Mouse (Mus musculus) gastrocnemius, postnatal 4 days (tissue): Measurements from ENCODE around the gene Zfp148. TPM values are rescaled to one million over a fixed set of nuclear protein-coding genes. Genes with fewer than 3 reads are reported as not detected.

ENCODE experiments used
- DNase-seq, 2 experiments: peaks; one replicate each; pipeline ENCODE4 v3.0.0; 2021 to 2022; ENCODE audit warnings: low spot score in 2 of 2, mixed read lengths in 2 of 2
- total RNA-seq, 2 experiments: library from RNA; stranded (reverse); gene quantifications; 2 replicates each; pipeline ENCODE4 v1.2.3; 2021

The Zfp148 gene
- total RNA-seq, 2 experiments from 2014 or later = 48.7 to 51.5 TPM

- DNase-seq = no peak
These were observed 141.9 kb downstream of the Zfp148 start for GRCm38 (mm10) chr16:33522516-33522915.

GRCm38 (mm10) chr16:33523571-33523970, 142.9 kb downstream of the Zfp148 start:
- no peak for DNase-seq

DNA sequence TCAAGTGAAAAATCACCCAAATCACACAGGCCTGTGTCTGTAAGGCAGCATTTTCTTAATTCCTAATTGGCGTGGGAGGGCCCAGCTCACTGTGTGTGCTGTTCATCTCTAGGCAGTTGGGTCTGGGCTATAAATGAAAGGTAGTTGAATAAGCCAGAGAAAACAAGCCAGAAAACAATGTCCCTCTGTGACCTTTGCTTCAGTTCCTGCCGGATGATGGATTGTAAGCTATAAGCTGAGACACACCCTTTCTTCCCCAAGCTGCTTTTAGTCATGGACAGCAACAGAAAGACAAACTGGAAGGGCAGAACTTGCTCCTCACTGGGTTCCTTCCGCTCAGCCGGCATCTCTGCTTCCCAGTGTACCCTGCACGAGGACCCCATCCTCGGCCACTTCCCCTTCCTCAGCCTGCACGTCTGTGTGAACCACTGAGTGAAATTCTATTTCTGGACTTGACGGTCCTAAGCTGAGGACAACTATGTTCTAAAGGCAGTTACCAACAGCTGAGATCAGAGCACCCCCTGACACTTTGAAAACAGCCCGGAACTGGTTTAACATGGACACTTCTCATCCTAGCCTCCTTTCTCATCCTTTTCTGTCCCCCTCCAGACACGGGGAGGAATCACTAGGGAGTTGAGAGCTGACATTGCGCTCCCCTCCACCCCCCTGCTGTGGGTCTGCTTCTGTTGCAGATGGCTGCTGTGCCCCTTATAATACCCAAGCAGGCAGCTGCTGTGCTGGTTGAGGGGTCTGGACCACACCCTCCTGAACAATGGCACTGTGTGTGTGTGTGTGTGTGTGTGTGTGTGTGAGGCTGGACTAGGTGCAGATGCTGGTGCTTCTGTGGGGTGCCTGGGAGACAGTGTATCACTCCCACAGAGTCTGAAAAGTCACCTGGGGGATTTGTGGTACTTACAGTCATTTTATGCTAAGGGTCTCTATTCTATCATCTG, 149.1 kb downstream of the Zfp148 start:
- DNase-seq = no peak

- no peak for DNase-seq
These were observed 150.5 kb downstream of the Zfp148 start for GRCm38 (mm10) chr16:33531184-33531583.

- DNase-seq = no peak
These were observed 155.8 kb downstream of the Zfp148 start for GRCm38 (mm10) chr16:33536456-33536855.

DNA sequence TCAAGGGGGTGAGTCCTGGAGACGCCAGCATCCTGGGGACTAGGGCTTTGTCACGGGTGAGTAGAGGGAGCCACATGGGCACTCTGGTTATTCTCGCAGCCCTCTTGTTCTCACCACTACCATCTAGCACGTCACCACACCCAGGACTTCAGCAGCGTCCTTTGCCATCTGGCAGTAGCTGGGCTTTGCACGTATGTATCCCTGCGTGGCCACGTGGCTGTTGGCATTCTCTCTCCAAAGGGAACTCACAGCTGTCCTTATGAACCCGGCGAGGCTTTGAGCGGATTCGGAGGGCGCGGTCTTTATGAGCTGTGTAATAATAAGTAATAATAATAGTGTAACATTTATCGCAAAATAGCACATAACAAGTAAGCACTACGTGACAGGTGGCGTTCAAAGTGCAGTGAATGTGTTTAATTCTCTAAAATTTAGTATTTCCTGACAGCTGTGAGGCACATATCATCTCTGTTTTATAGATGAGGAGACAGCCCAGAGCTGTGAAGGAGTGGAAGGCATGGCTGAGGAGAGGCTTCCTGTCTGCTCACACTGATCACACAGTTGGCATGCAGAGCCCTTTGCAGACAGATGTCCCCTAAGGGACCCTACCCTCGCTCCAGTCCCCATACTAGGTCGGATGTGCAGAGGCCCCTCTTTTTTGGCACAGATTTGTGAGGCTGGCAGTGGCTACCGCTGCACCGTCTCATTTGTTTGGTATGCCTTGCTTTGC, 157.0 kb downstream of the Zfp148 start:
- no peak for DNase-seq

DNA sequence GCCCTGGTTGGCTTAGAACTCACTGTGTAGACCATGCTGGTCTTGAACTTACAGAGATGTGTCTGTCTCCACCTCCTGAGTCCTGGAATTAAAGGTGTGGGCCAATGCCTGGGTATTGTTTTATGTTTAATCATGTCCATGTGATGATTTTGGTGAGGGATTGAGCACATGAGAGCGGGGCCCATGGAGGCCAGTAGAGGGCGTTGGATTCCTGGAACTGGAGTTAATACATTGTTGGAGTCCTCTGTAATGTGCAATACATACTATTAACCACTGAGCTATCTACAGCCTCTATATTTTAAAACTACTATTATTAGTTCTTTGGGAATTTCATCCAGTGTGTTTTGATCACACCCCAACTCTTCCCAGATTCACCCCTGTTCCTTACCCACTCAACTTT, 163.7 kb downstream of the Zfp148 start:
- no peak for DNase-seq

DNA sequence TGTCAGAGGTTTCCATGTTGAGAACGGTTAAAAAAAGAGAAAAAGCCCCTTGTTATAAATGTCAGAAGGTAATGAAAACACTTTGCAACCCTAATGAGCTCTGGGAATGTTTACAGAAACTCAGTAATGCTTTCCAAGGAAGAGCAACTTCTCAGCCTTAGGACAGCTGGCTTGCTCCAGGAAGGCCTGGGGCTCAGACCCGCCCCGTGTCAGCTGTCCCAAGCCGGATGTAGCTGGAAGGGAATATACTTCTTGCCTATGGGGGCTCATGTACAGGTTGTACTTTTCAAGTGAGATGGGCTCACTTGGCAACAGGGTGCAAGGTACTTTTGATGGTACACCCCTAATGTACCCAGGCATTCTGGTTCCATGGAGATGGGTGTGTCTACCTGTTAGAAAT, 164.9 kb downstream of the Zfp148 start:
- no peak for DNase-seq

DNA sequence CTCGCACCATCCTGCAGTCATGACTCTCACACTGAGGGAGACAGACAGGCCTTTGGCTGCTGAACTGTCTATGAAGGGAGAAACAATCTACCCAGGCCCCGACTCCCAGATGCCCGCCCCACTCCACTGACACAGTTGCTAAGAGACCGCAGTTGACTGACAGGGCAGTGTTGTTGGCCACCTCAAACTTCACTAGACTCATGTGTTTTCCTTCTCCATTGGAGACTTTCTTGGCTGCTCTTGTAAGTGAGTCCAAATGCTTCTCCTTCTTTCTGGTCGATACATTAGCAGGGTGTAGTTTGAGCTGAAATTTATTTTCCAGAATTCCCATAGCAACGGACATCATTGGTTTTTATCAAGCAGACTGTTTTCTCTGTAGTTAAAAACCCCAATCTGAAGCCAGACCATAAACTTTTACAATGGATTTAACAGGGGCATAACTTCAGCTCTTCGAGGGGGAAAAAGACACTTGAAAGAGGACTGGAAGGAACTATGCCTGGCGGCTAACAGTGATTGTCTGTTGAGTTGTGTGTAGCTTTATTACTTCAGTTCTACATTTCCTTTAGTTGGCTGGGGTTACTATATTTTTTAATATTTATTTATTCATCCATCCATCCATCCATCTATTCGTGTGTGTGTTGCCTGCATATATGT, 173.2 kb downstream of the Zfp148 start:
- DNase-seq = peak in 1 of 2 experiments; percentile 42

Other genes with a start within 250 kb of the Zfp148 start
- 10 to 100 TPM; 17.8 to 20.2 TPM for gene Osbpl11, start 195.8 kb upstream of the Zfp148 start, total RNA-seq
- gene Snx4, start 129.4 kb upstream of the Zfp148 start, total RNA-seq = 10 to 100 TPM; 46.9 to 52.8 TPM
- under 1 TPM; 0.52 TPM for gene Slc12a8, start 136.5 kb downstream of the Zfp148 start, total RNA-seq